Mouse (Mus musculus): ENCODE results near the gene Cphx3. TPM values are rescaled to one million over a fixed set of nuclear protein-coding genes. Genes with fewer than 3 reads are reported as not detected.
"Not testable (repeated sequence)": the region's sequence is repeated elsewhere in the genome, so short reads cannot be mapped to it uniquely, and the experiment has no call there.

Cphx3 gene
- total RNA-seq (2022), result not detected

GRCm38 (mm10) chr14:26081997-26082396 is at the start of gene Cphx3:
Gene Cphx3, plus strand, starts transcription at chr14:26082297.
- DNase-seq (ENCODE audit: low spot score in 2 of 2), result not testable (repeated sequence)

GRCm38 (mm10) chr14:26034364-26034763 is 47.7 kb upstream of the Cphx3 start:
- DNase-seq (ENCODE audit: low spot score in 2 of 2), result not testable (repeated sequence)

- DNase-seq (ENCODE audit: low spot score in 2 of 2), result not testable (repeated sequence)
These were observed 46.7 kb upstream of the Cphx3 start for GRCm38 (mm10) chr14:26035439-26035838.

GRCm38 (mm10) chr14:26042611-26043010 is 39.5 kb upstream of the Cphx3 start, which contains the start of gene Gm9780:
Gene Gm9780, minus strand, starts transcription at chr14:26042711.
- not testable (repeated sequence) for DNase-seq (ENCODE audit: low spot score in 2 of 2)

GRCm38 (mm10) chr14:26045007-26045406 is 37.1 kb upstream of the Cphx3 start:
- DNase-seq (ENCODE audit: low spot score in 2 of 2), result not testable (repeated sequence)

- DNase-seq (ENCODE audit: low spot score in 2 of 2), result not testable (repeated sequence)
These were observed 35.1 kb upstream of the Cphx3 start for GRCm38 (mm10) chr14:26047026-26047425.

GRCm38 (mm10) chr14:26048767-26049166 is 33.3 kb upstream of the Cphx3 start:
- not testable (repeated sequence) for DNase-seq (ENCODE audit: low spot score in 2 of 2)

- DNase-seq (ENCODE audit: low spot score in 2 of 2), result not testable (repeated sequence)
These were observed 23.9 kb upstream of the Cphx3 start for GRCm38 (mm10) chr14:26058184-26058583.

GRCm38 (mm10) chr14:26059362-26059761 is 22.7 kb upstream of the Cphx3 start:
- not testable (repeated sequence) for DNase-seq (ENCODE audit: low spot score in 2 of 2)

- DNase-seq (ENCODE audit: low spot score in 2 of 2), result not testable (repeated sequence)
These were observed 15.3 kb upstream of the Cphx3 start for GRCm38 (mm10) chr14:26066574-26067324.

GRCm38 (mm10) chr14:26067325-26067633 is 14.8 kb upstream of the Cphx3 start, which contains the start of gene Tmem254c:
Gene Tmem254c, minus strand, starts transcription at chr14:26067355.
- not testable (repeated sequence) for DNase-seq (ENCODE audit: low spot score in 2 of 2)

GRCm38 (mm10) chr14:26076620-26077390 is 5.3 kb upstream of the Cphx3 start:
- DNase-seq (ENCODE audit: low spot score in 2 of 2), result not testable (repeated sequence)

GRCm38 (mm10) chr14:26081216-26081615 is 881 bp upstream of the Cphx3 start, which contains the start of gene Cphx2:
Gene Cphx2, plus strand, starts transcription at chr14:26081516.
- not testable (repeated sequence) for DNase-seq (ENCODE audit: low spot score in 2 of 2)

GRCm38 (mm10) chr14:26097622-26098021 is 15.5 kb downstream of the Cphx3 start:
- DNase-seq (ENCODE audit: low spot score in 2 of 2), result not testable (repeated sequence)

- not testable (repeated sequence) for DNase-seq (ENCODE audit: low spot score in 2 of 2)
These were observed 36.1 kb downstream of the Cphx3 start, which contains the start of gene Duxbl2 for GRCm38 (mm10) chr14:26118150-26118549. Gene Duxbl2, plus strand, starts transcription at chr14:26118349.

- DNase-seq (ENCODE audit: low spot score in 2 of 2), result not testable (repeated sequence)
These were observed 36.5 kb downstream of the Cphx3 start for GRCm38 (mm10) chr14:26118550-26119000.

GRCm38 (mm10) chr14:26119095-26119494 is 37.0 kb downstream of the Cphx3 start:
- DNase-seq (ENCODE audit: low spot score in 2 of 2), result not testable (repeated sequence)

GRCm38 (mm10) chr14:26147095-26147494 is 65.0 kb downstream of the Cphx3 start:
- DNase-seq (ENCODE audit: low spot score in 2 of 2), result not testable (repeated sequence)

- DNase-seq (ENCODE audit: low spot score in 2 of 2), result not testable (repeated sequence)
These were observed 73.9 kb downstream of the Cphx3 start for GRCm38 (mm10) chr14:26156032-26156431.

GRCm38 (mm10) chr14:26161156-26161555 is 79.1 kb downstream of the Cphx3 start:
- DNase-seq (ENCODE audit: low spot score in 2 of 2), result not testable (repeated sequence)

GRCm38 (mm10) chr14:26162423-26162822 is 80.3 kb downstream of the Cphx3 start:
- DNase-seq (ENCODE audit: low spot score in 2 of 2), result not testable (repeated sequence)

GRCm38 (mm10) chr14:26165266-26165665 is 83.2 kb downstream of the Cphx3 start:
- DNase-seq (ENCODE audit: low spot score in 2 of 2), result not testable (repeated sequence)

Data from left cerebral cortex, adult 8-10 months (tissue).